In genomic region chr7:118279521-118279920, GRCm38 (mm10) we compare ENCODE assay signal across 16 mouse cellular contexts. TPM values are rescaled to one million over a fixed set of nuclear protein-coding genes. Genes with fewer than 3 reads are reported as not detected.
DNase-seq lines count a peak whose midpoint lies in the region; ATAC-seq and TF ChIP-seq lines count a peak whose summit lies in the region.
"Had no signal": no experiment of that assay in that cellular context is flagged by ENCODE, and none has a peak within 500 bp of the region (broad histone marks: within the 10 kb centered on the region; RNA-seq: fewer than 3 reads in every experiment).

No protein-coding gene starts in this region.

- intact Hi-C loops in heart, postnatal 14 days (cut with DNase I): no loop called here

- WGBS in hindbrain, embryonic 14.5 days: 63% methylated on average over 3 of the region's 3 CpGs
- WGBS in kidney, embryonic 14.5 days: 49% methylated on average over 3 of the region's 3 CpGs

- H3K27ac ChIP-seq in CH12.LX (ENCODE audit: insufficient read depth, low read depth): peak overlapping the region; percentile 80
- H3K27ac ChIP-seq in hindbrain, embryonic 14.5 days: no peak overlapping the region
- H3K27ac ChIP-seq in kidney, embryonic 14.5 days (ENCODE audit: low read depth, low read length): no peak overlapping the region
- H3K27ac ChIP-seq: embryonic facial prominence, embryonic 12.5 days; limb, embryonic 12.5 days; lung, embryonic 15.5 days had no signal

- peak; percentile 90 for DNase-seq in heart, adult 11 months
- DNase-seq in heart, postnatal 14 days: no peak
- peak; percentile 92 for DNase-seq in CH12.LX (ENCODE audit: extremely low read depth)
- peak; percentile 41 for DNase-seq in c-Kit-positive CD71-negative TER-119-negative erythroid progenitor cells, embryonic 14.5 days (ENCODE audit: low read depth)
- peak; percentile 17 to 53 for DNase-seq in natural killer cell, adult 2 months (ENCODE audit: low spot score in 2 of 2)
- DNase-seq in hindbrain, embryonic 14.5 days (ENCODE audit: low spot score): no peak
- DNase-seq in right cerebral cortex, postnatal 14 days: no peak
- DNase-seq: cerebellum, adult 9-11 months; forebrain, postnatal 0 days; heart, postnatal 36 days; kidney, adult 2 months; right cerebral cortex, postnatal 4 days had no signal

- peaks cover 27 to 78% of the 10 kb centered on the region in 2 experiments for H3K4me1 ChIP-seq in CH12.LX (ENCODE audit: control insufficient read depth in 1 of 2, insufficient read depth in 2 of 2)
- no peaks in the 10 kb centered on the region for H3K4me1 ChIP-seq in hindbrain, embryonic 14.5 days (replicated peaks; ENCODE audit: control insufficient read depth, insufficient read depth, low read length)
- no peaks in the 10 kb centered on the region for H3K4me1 ChIP-seq in kidney, embryonic 14.5 days (ENCODE audit: control insufficient read depth, insufficient read depth, low read length)
- H3K4me1 ChIP-seq: embryonic facial prominence, embryonic 12.5 days; lung, embryonic 15.5 days had no signal

- ATAC-seq in hindbrain, embryonic 14.5 days (ENCODE audit: low FRiP score): no peak
- no peak for ATAC-seq in kidney, embryonic 14.5 days (ENCODE audit: low FRiP score, low TSS enrichment)
- ATAC-seq: forebrain, postnatal 0 days had no signal

- H3K36me3 ChIP-seq in CH12.LX (replicated peaks in 1 of 2; ENCODE audit: control insufficient read depth in 1 of 2, insufficient read depth in 1 of 2, low read length in 1 of 2): no peaks in the 10 kb centered on the region
- no peaks in the 10 kb centered on the region for H3K36me3 ChIP-seq in hindbrain, embryonic 14.5 days (replicated peaks; ENCODE audit: control insufficient read depth, insufficient read depth)
- H3K36me3 ChIP-seq in kidney, embryonic 14.5 days (ENCODE audit: control insufficient read depth, insufficient read depth, low read length): no peaks in the 10 kb centered on the region
- H3K36me3 ChIP-seq: embryonic facial prominence, embryonic 12.5 days; limb, embryonic 12.5 days; lung, embryonic 15.5 days had no signal

- in situ Hi-C loops in CH12.LX (cut with MboI; ENCODE audit: low pct_ligation_motif_present, low pct_unique_long_range_greater_than_20kb, low sequenced_read_pairs): no loop called here

- H3K79me2 ChIP-seq in CH12.LX (replicated peaks; ENCODE audit: control insufficient read depth, extremely low read depth, insufficient read depth, poor library complexity, severe bottlenecking): no peaks in the 10 kb centered on the region

- 0 out of 2 replicates have a peak overlapping the region, but pooled peaks have one; percentile 23 for H3K9ac ChIP-seq in CH12.LX (ENCODE audit: insufficient read depth, low read depth)
- no peak overlapping the region for H3K9ac ChIP-seq in hindbrain, embryonic 14.5 days
- no peak overlapping the region for H3K9ac ChIP-seq in kidney, embryonic 14.5 days (ENCODE audit: low read depth, low read length)
- H3K9ac ChIP-seq: embryonic facial prominence, embryonic 12.5 days; forebrain, postnatal 0 days; limb, embryonic 12.5 days; lung, embryonic 15.5 days had no signal

- no peak overlapping the region for H3K4me3 ChIP-seq in CH12.LX (replicated peaks in 1 of 3; ENCODE audit: low read depth in 2 of 3, low read length in 2 of 3, poor library complexity in 1 of 3)
- no peak overlapping the region for H3K4me3 ChIP-seq in hindbrain, embryonic 14.5 days (replicated peaks; ENCODE audit: low read length)
- H3K4me3 ChIP-seq in kidney, embryonic 14.5 days (ENCODE audit: low read length): no peak overlapping the region
- H3K4me3 ChIP-seq: embryonic facial prominence, embryonic 12.5 days; limb, embryonic 12.5 days; lung, embryonic 15.5 days had no signal

- TF ChIP-seq RAD21 in CH12.LX (IDR thresholded peaks at IDR 0.05; ENCODE audit: low read depth, low read length): peak; percentile 19

- peak overlapping the region; percentile 26; the same call in 1 of the 2 replicates for H3K4me2 ChIP-seq in CH12.LX (ENCODE audit: insufficient read depth, low read depth, poor library complexity, severe bottlenecking)
- H3K4me2 ChIP-seq in hindbrain, embryonic 14.5 days (replicated peaks): no peak overlapping the region
- no peak overlapping the region for H3K4me2 ChIP-seq in kidney, embryonic 14.5 days (replicated peaks; ENCODE audit: low read depth, low read length)
- H3K4me2 ChIP-seq: embryonic facial prominence, embryonic 12.5 days; limb, embryonic 12.5 days; lung, embryonic 15.5 days had no signal

- TF ChIP-seq EP300 in CH12.LX (IDR thresholded peaks at IDR 0.05; ENCODE audit: low read length): peak; percentile 90

- H3K9me3 ChIP-seq in CH12.LX (replicated peaks; ENCODE audit: low read length): no peaks in the 10 kb centered on the region
- H3K9me3 ChIP-seq in hindbrain, embryonic 14.5 days (ENCODE audit: control insufficient read depth, low read length): no peaks in the 10 kb centered on the region
- no peaks in the 10 kb centered on the region for H3K9me3 ChIP-seq in kidney, embryonic 14.5 days (ENCODE audit: control insufficient read depth, low read length)
- H3K9me3 ChIP-seq: embryonic facial prominence, embryonic 12.5 days; limb, embryonic 12.5 days; lung, embryonic 15.5 days had no signal

- no peak for TF ChIP-seq CTCF in CH12.LX (conservative IDR thresholded peaks at IDR 0.05 in 1 of 2, IDR thresholded peaks at IDR 0.05 in 1 of 2; ENCODE audit: low read depth in 2 of 2, low read length in 2 of 2)

- H3K27me3 ChIP-seq in CH12.LX (replicated peaks): no peaks in the 10 kb centered on the region
- no peaks in the 10 kb centered on the region for H3K27me3 ChIP-seq in hindbrain, embryonic 14.5 days (ENCODE audit: control insufficient read depth, insufficient read depth, low read length)
- H3K27me3 ChIP-seq in kidney, embryonic 14.5 days (ENCODE audit: control insufficient read depth, insufficient read depth, low read length): no peaks in the 10 kb centered on the region
- H3K27me3 ChIP-seq: embryonic facial prominence, embryonic 12.5 days; limb, embryonic 12.5 days; lung, embryonic 15.5 days had no signal

- peak; percentile 38 for TF ChIP-seq POLR2A in CH12.LX (IDR thresholded peaks at IDR 0.05; ENCODE audit: low read depth, low read length)

- dilution Hi-C loops in CH12.LX (cut with MboI; ENCODE audit: extremely low pct_ligation_motif_present, extremely low pct_unique_long_range_greater_than_20kb, low sequenced_read_pairs): no loop called here

TF ChIP-seq in CH12.LX, 34 proteins besides CTCF, POLR2A, EP300 and RAD21 (continues in another document):
- TF ChIP-seq JUN (IDR thresholded peaks at IDR 0.05; ENCODE audit: insufficient read depth, low read depth, low read length): no peak
- TF ChIP-seq ZMIZ1 (IDR thresholded peaks at IDR 0.05; ENCODE audit: low read depth, low read length): no peak
- TF ChIP-seq RCOR1 (conservative IDR thresholded peaks at IDR 0.05; ENCODE audit: low read depth, low read length): 0 out of 2 replicates have a peak, but pooled peaks have one; percentile 73
- TF ChIP-seq CHD1 (IDR thresholded peaks at IDR 0.05; ENCODE audit: low read depth, low read length): peak; percentile 73; the same call in 1 of the 2 replicates
- TF ChIP-seq UBTF (IDR thresholded peaks at IDR 0.05; ENCODE audit: low read depth, low read length): no peak
- peak; percentile 97 for TF ChIP-seq MAX (IDR thresholded peaks at IDR 0.05; ENCODE audit: low read length)
- TF ChIP-seq USF1 (IDR thresholded peaks at IDR 0.05; ENCODE audit: low read depth, low read length): no peak
- TF ChIP-seq TCF12 (IDR thresholded peaks at IDR 0.05; ENCODE audit: low read depth, low read length): peak; percentile 65; the same call in 1 of the 2 replicates
- TF ChIP-seq PAX5 (IDR thresholded peaks at IDR 0.05; ENCODE audit: low read length): no peak
- peak; percentile 94 for TF ChIP-seq CHD2 (IDR thresholded peaks at IDR 0.05; ENCODE audit: low read length)
- TF ChIP-seq SIN3A (IDR thresholded peaks at IDR 0.05; ENCODE audit: low read length): peak; percentile 54; the same call in 1 of the 2 replicates
- peak; percentile 97 for TF ChIP-seq IRF4 (IDR thresholded peaks at IDR 0.05; ENCODE audit: low read depth, low read length)
- TF ChIP-seq JUND (conservative IDR thresholded peaks at IDR 0.05; ENCODE audit: low read depth, low read length): no peak
- peak; percentile 98 for TF ChIP-seq MYC (IDR thresholded peaks at IDR 0.05; ENCODE audit: low read depth, low read length)
- TF ChIP-seq MEF2A (IDR thresholded peaks at IDR 0.05; ENCODE audit: borderline replicate concordance, low read depth, low read length): peak; percentile 93
- no peak for TF ChIP-seq POLR2AphosphoS2 (IDR thresholded peaks at IDR 0.05; ENCODE audit: low read depth, low read length)
- peak; percentile 65; the same call in 1 of the 2 replicates for TF ChIP-seq MXI1 (IDR thresholded peaks at IDR 0.05; ENCODE audit: low read depth, low read length)
- no peak; the same call in 1 of the 2 replicates for TF ChIP-seq SMC3 (IDR thresholded peaks at IDR 0.05; ENCODE audit: low read depth, low read length)
- TF ChIP-seq ETS1 (conservative IDR thresholded peaks at IDR 0.05; ENCODE audit: low read depth, low read length): peak; percentile 81
- TF ChIP-seq KAT2A (IDR thresholded peaks at IDR 0.05; ENCODE audit: insufficient replicate concordance, low read length): no peak
- TF ChIP-seq E2F4 (IDR thresholded peaks at IDR 0.05; ENCODE audit: insufficient replicate concordance, low read depth, low read length): no peak
- TF ChIP-seq MAFK (IDR thresholded peaks at IDR 0.05; ENCODE audit: insufficient replicate concordance, low read length): no peak
- TF ChIP-seq ZKSCAN1 (IDR thresholded peaks at IDR 0.05; ENCODE audit: borderline replicate concordance, low read depth, low read length): no peak
- peak; percentile 45 for TF ChIP-seq HCFC1 (IDR thresholded peaks at IDR 0.05; ENCODE audit: low read depth, low read length)
- TF ChIP-seq NELFE (IDR thresholded peaks at IDR 0.05; ENCODE audit: low read depth, low read length): no peak
- no peak for TF ChIP-seq USF2 (conservative IDR thresholded peaks at IDR 0.05; ENCODE audit: low read depth, low read length)
- no peak for TF ChIP-seq NRF1 (IDR thresholded peaks at IDR 0.05; ENCODE audit: low read depth, low read length)
- peak; percentile 79 for TF ChIP-seq BHLHE40 (IDR thresholded peaks at IDR 0.05; ENCODE audit: low read depth, low read length)
- TF ChIP-seq TBP (conservative IDR thresholded peaks at IDR 0.05; ENCODE audit: low read depth, low read length): peak; percentile 78
- TF ChIP-seq GABPA (IDR thresholded peaks at IDR 0.05; ENCODE audit: insufficient replicate concordance, low read depth, low read length): no peak

RNA-seq across cellular contexts. Expression of gene Smg1, which starts 36.1 kb away (rescaled TPM):
- 10 to 100 TPM; 52.8 to 53.8 TPM for total RNA-seq in heart, postnatal 14 days (2021)
- total RNA-seq in CH12.LX (2012; rRNA removed) (28.0 and 29.2 TPM in 2 replicates), CH12.LX (2014; rRNA removed) (16.1 and 17.7 TPM in 2 replicates)
- polyA plus RNA-seq in CH12.LX (2012; ENCODE audit: insufficient read length, low read depth): 33.2 and 35.0 TPM in 2 replicates
- polyA plus RNA-seq in hindbrain, embryonic 14.5 days (2014; fragmentation: Nextera tagmentation; extraction: Ambion mirVana): 27.8 and 28.6 TPM in 2 replicates
- 17.7 and 35.3 TPM in 2 replicates for polyA plus RNA-seq in kidney, embryonic 14.5 days (2014; fragmentation: Nextera tagmentation; extraction: Ambion mirVana)

Comparison
In these comparisons a context has a peak if more than half of its experiments do, and no peak if none do; other contexts are left out.
1. DNase-seq: peak in heart, adult 11 months (single experiment), CH12.LX (single experiment), c-Kit-positive CD71-negative TER-119-negative erythroid progenitor cells, embryonic 14.5 days (single experiment) and natural killer cell, adult 2 months (2 of 2); none in heart, postnatal 14 days (0 of 2), hindbrain, embryonic 14.5 days (single experiment) and right cerebral cortex, postnatal 14 days (single experiment).